Mouse (Mus musculus) hindbrain, embryonic 11.5 days (tissue): ENCODE measurements at regions not wholly inside any gene's neighbourhood (a gene's known extent, or its start where the extent isn't known, plus 50 kb on each side); places are given as distances from the start of the nearest gene placed in this dataset.

ENCODE experiments used
- ATAC-seq: fragments of 200-750 bp; cut with Nextera tagmentation; 2 replicates; pipeline ENCODE4 v1.8.0; 2017; ENCODE audit warnings: mild to moderate bottlenecking, moderate TSS enrichment, moderate library complexity; ENCODE audit not compliant: low FRiP score
- DNase-seq: peaks from one replicate; pipeline ENCODE4 v3.0.0-alpha.2; 2015; ENCODE audit warnings: low spot score
- H3K27ac ChIP-seq: fragments of 300-500 bp; sonication (generic); 2 replicates; pipeline ENCODE4 v1.5.1; 2014; ENCODE audit warnings: mild to moderate bottlenecking, low read depth, low read length
- H3K27me3 ChIP-seq: fragments of 300-500 bp; sonication (generic); 2 replicates; pipeline ENCODE4 v1.6.1; 2014; ENCODE audit warnings: mild to moderate bottlenecking, low read length, moderate library complexity, mixed read lengths; ENCODE audit not compliant: control insufficient read depth, insufficient read depth
- H3K36me3 ChIP-seq: fragments of 300-500 bp; sonication (generic); 2 replicates; pipeline ENCODE4 v1.6.1; 2014; ENCODE audit warnings: mild to moderate bottlenecking, low read length, moderate library complexity, mixed read lengths; ENCODE audit not compliant: control insufficient read depth, insufficient read depth
- H3K4me1 ChIP-seq: fragments of 300-500 bp; sonication (generic); replicated peaks from 2 replicates; pipeline ENCODE4 v1.6.1; 2014; ENCODE audit warnings: low read length, mixed read lengths; ENCODE audit not compliant: control insufficient read depth, insufficient read depth
- H3K4me2 ChIP-seq: fragments of 300-500 bp; sonication (generic); replicated peaks from 2 replicates; pipeline ENCODE4 v1.6.1; 2014; ENCODE audit warnings: mild to moderate bottlenecking, low read depth, low read length
- H3K4me3 ChIP-seq: fragments of 300-500 bp; sonication (generic); 2 replicates; pipeline ENCODE4 v1.5.1; 2014; ENCODE audit warnings: low read depth, low read length
- H3K9ac ChIP-seq: fragments of 300-500 bp; sonication (generic); 2 replicates; pipeline ENCODE4 v1.6.1; 2014; ENCODE audit warnings: low read depth, low read length
- H3K9me3 ChIP-seq: fragments of 300-500 bp; sonication (generic); 2 replicates; pipeline ENCODE4 v1.6.1; 2016; ENCODE audit warnings: low read length; ENCODE audit not compliant: control insufficient read depth
- WGBS: fragments of 180-500 bp; shearing (Covaris S2); extraction: QIAGEN DNeasy Blood & Tissue Kit; methylation state at CpG from one replicate; pipeline ENCODE4 v1.1.7; 2014; 5-methylcytosine and 5-hydroxymethylcytosine counted together

- Histone ChIP-seq H3K36me3 (no peaks in the 10 kb centered on the region), H3K27ac (no peak overlapping the region), H3K4me1 (no peaks in the 10 kb centered on the region), H3K4me3 (no peak overlapping the region), H3K9ac (no peak overlapping the region), H3K4me2 (no peak overlapping the region), H3K27me3 (no peaks in the 10 kb centered on the region), H3K9me3 (no peaks in the 10 kb centered on the region)
- no peak for ATAC-seq
- 51% methylated on average over 2 of the region's 2 CpGs for WGBS
- peak; percentile 32 for DNase-seq
These were observed 154.4 kb upstream of the Lmcd1 start for GRCm38 (mm10) chr6:112119180-112119579.

- no peak overlapping the region for H3K9ac ChIP-seq
- WGBS: 22% methylated on average over 3 of the region's 3 CpGs
These were observed 140.0 kb upstream of the Lmcd1 start for GRCm38 (mm10) chr6:112133522-112133921.

GRCm38 (mm10) chr6:112152535-112153364 is 120.8 kb upstream of the Lmcd1 start:
- no peak overlapping the region for H3K9ac ChIP-seq
- ATAC-seq (peak; percentile 72), DNase-seq (peak; percentile 19)
- H3K27me3 ChIP-seq: no peaks in the 10 kb centered on the region
- H3K36me3 ChIP-seq: no peaks in the 10 kb centered on the region
- WGBS: 66% methylated on average over 10 of the region's 10 CpGs
- H3K4me2 ChIP-seq: no peak overlapping the region
- no peaks in the 10 kb centered on the region for H3K9me3 ChIP-seq
- H3K4me3 ChIP-seq: no peak overlapping the region
- no peaks in the 10 kb centered on the region for H3K4me1 ChIP-seq
- no peak overlapping the region for H3K27ac ChIP-seq

More at GRCm38 (mm10) chr6:112133522-112133921, 140.0 kb upstream of the Lmcd1 start:
- no peak overlapping the region for H3K4me3 ChIP-seq
- no peak overlapping the region for H3K4me2 ChIP-seq
- no peak overlapping the region for H3K27ac ChIP-seq
- H3K36me3 ChIP-seq: no peaks in the 10 kb centered on the region
- ATAC-seq: no peak
- H3K27me3 ChIP-seq: no peaks in the 10 kb centered on the region
- DNase-seq: peak; percentile 40
- no peaks in the 10 kb centered on the region for H3K9me3 ChIP-seq
- H3K4me1 ChIP-seq: no peaks in the 10 kb centered on the region

- Histone ChIP-seq H3K4me1 (no peaks in the 10 kb centered on the region), H3K9ac (no peak overlapping the region), H3K36me3 (no peaks in the 10 kb centered on the region), H3K9me3 (no peaks in the 10 kb centered on the region), H3K27me3 (no peaks in the 10 kb centered on the region), H3K27ac (no peak overlapping the region), H3K4me2 (no peak overlapping the region), H3K4me3 (no peak overlapping the region)
- no peak for DNase-seq
- no peak for ATAC-seq
- WGBS: 87% methylated on average over 3 of the region's 3 CpGs
These were observed 106.1 kb upstream of the Lmcd1 start for GRCm38 (mm10) chr6:112167487-112167886.

GRCm38 (mm10) chr6:112176344-112176743 is 97.2 kb upstream of the Lmcd1 start:
- WGBS: 22% methylated on average over 2 of the region's 2 CpGs
- Histone ChIP-seq H3K9ac (no peak overlapping the region), H3K36me3 (no peaks in the 10 kb centered on the region), H3K4me2 (no peak overlapping the region), H3K27me3 (no peaks in the 10 kb centered on the region), H3K27ac (no peak overlapping the region), H3K4me3 (no peak overlapping the region), H3K9me3 (no peaks in the 10 kb centered on the region), H3K4me1 (no peaks in the 10 kb centered on the region)
- DNase-seq: no peak
- no peak for ATAC-seq

GRCm38 (mm10) chr6:112187636-112188035 is 85.9 kb upstream of the Lmcd1 start:
- Histone ChIP-seq H3K27me3 (no peaks in the 10 kb centered on the region), H3K4me2 (no peak overlapping the region), H3K9me3 (no peaks in the 10 kb centered on the region), H3K4me3 (no peak overlapping the region), H3K27ac (no peak overlapping the region), H3K9ac (no peak overlapping the region), H3K4me1 (no peaks in the 10 kb centered on the region), H3K36me3 (no peaks in the 10 kb centered on the region)
- WGBS: 88% methylated on average over 2 of the region's 2 CpGs
- DNase-seq (no peak), ATAC-seq (no peak)

GRCm38 (mm10) chr6:112191032-112191431 is 82.5 kb upstream of the Lmcd1 start:
- H3K4me2 ChIP-seq: no peak overlapping the region
- H3K9me3 ChIP-seq: no peaks in the 10 kb centered on the region
- H3K9ac ChIP-seq: no peak overlapping the region
- ATAC-seq (peak; percentile 54; the same call in 1 of the 2 replicates), DNase-seq (peak; percentile 87)
- no peaks in the 10 kb centered on the region for H3K27me3 ChIP-seq
- 47% methylated on average over 6 of the region's 6 CpGs for WGBS
- no peak overlapping the region for H3K4me3 ChIP-seq
- H3K4me1 ChIP-seq: no peaks in the 10 kb centered on the region
- no peaks in the 10 kb centered on the region for H3K36me3 ChIP-seq
- no peak overlapping the region for H3K27ac ChIP-seq

- no peaks in the 10 kb centered on the region for H3K4me1 ChIP-seq
- no peak overlapping the region for H3K4me2 ChIP-seq
- no peaks in the 10 kb centered on the region for H3K9me3 ChIP-seq
- WGBS: 10% methylated on average over 16 of the region's 16 CpGs
- no peak overlapping the region for H3K4me3 ChIP-seq
- DNase-seq (peak; percentile 89), ATAC-seq (peak; percentile 73; the same call in 1 of the 2 replicates)
- no peak overlapping the region for H3K9ac ChIP-seq
- no peaks in the 10 kb centered on the region for H3K36me3 ChIP-seq
- H3K27me3 ChIP-seq: no peaks in the 10 kb centered on the region
- H3K27ac ChIP-seq: no peak overlapping the region
These were observed 76.1 kb upstream of the Lmcd1 start for GRCm38 (mm10) chr6:112197445-112197844.

GRCm38 (mm10) chr6:112199241-112199640 is 74.3 kb upstream of the Lmcd1 start:
- 69% methylated on average over 4 of the region's 4 CpGs for WGBS
- H3K9ac ChIP-seq: no peak overlapping the region

More at GRCm38 (mm10) chr6:112199241-112199640, 74.3 kb upstream of the Lmcd1 start:
- DNase-seq (no peak), ATAC-seq (no peak)
- Histone ChIP-seq H3K27ac (no peak overlapping the region), H3K4me1 (no peaks in the 10 kb centered on the region), H3K9me3 (no peaks in the 10 kb centered on the region), H3K36me3 (no peaks in the 10 kb centered on the region), H3K4me3 (no peak overlapping the region), H3K4me2 (no peak overlapping the region), H3K27me3 (no peaks in the 10 kb centered on the region)
